Mouse (Mus musculus) neural tube, embryonic 14.5 days (tissue): ENCODE measurements around the gene Cutal. TPM values are rescaled to one million over a fixed set of nuclear protein-coding genes. Genes with fewer than 3 reads are reported as not detected.
A peak's percentile ranks its signal among the peaks of the same experiment; 100 is the strongest.

Experiments used
- ATAC-seq: fragments of 200-750 bp; cut with Nextera tagmentation; 2 replicates; pipeline ENCODE4 v1.8.0; 2017; ENCODE audit warnings: low read depth, mild to moderate bottlenecking, moderate TSS enrichment, moderate library complexity
- H3K27ac ChIP-seq: fragments of 300-500 bp; sonication (generic); 2 replicates; pipeline ENCODE4 v1.5.1; 2014; ENCODE audit warnings: low read depth, mild to moderate bottlenecking, control low read depth, low read length, moderate library complexity, mixed read lengths
- H3K27me3 ChIP-seq: fragments of 300-500 bp; sonication (generic); 2 replicates; pipeline ENCODE4 v1.6.1; 2014; ENCODE audit warnings: low read length; ENCODE audit not compliant: control insufficient read depth, insufficient read depth
- H3K36me3 ChIP-seq: fragments of 300-500 bp; sonication (generic); 2 replicates; pipeline ENCODE4 v1.6.1; 2014; ENCODE audit warnings: low read length, mixed read lengths; ENCODE audit not compliant: control insufficient read depth, insufficient read depth
- H3K4me1 ChIP-seq: fragments of 300-500 bp; sonication (generic); 2 replicates; pipeline ENCODE4 v1.6.1; 2014; ENCODE audit warnings: low read length; ENCODE audit not compliant: control insufficient read depth, insufficient read depth
- H3K4me2 ChIP-seq: fragments of 300-500 bp; sonication (generic); 2 replicates; pipeline ENCODE4 v1.6.1; 2014; ENCODE audit warnings: mild to moderate bottlenecking, low read depth, low read length, control low read depth
- H3K4me3 ChIP-seq: fragments of 300-500 bp; sonication (generic); 2 replicates; pipeline ENCODE4 v1.5.1; 2014; ENCODE audit warnings: low read depth, low read length, control low read depth, mixed read lengths
- H3K9ac ChIP-seq: fragments of 300-500 bp; sonication (generic); replicated peaks from 2 replicates; pipeline ENCODE4 v1.6.1; 2014; ENCODE audit warnings: low read depth, mild to moderate bottlenecking, control low read depth, low read length, mixed read lengths
- H3K9me3 ChIP-seq: fragments of 300-500 bp; sonication (generic); 2 replicates; pipeline ENCODE4 v1.6.1; 2016; ENCODE audit warnings: low read length; ENCODE audit not compliant: control insufficient read depth
- whole genome bisulfite sequencing: fragments of 180-500 bp; shearing (Covaris S2); extraction: QIAGEN DNeasy Blood & Tissue Kit; methylation state at CpG from one replicate; pipeline ENCODE4 v1.1.7; 2014; 5-methylcytosine and 5-hydroxymethylcytosine counted together
- polyA plus RNA-seq: library from polyadenylated mRNA; unstranded; fragments of >200 nt; fragmentation: Nextera tagmentation; extraction: Ambion mirVana; gene quantifications from 2 replicates; pipeline ENCODE4 v1.2.1, GENCODE M21; 2014

Cutal gene
- polyA plus RNA-seq, 1 experiment from 2014 or later, result not detected

DNA sequence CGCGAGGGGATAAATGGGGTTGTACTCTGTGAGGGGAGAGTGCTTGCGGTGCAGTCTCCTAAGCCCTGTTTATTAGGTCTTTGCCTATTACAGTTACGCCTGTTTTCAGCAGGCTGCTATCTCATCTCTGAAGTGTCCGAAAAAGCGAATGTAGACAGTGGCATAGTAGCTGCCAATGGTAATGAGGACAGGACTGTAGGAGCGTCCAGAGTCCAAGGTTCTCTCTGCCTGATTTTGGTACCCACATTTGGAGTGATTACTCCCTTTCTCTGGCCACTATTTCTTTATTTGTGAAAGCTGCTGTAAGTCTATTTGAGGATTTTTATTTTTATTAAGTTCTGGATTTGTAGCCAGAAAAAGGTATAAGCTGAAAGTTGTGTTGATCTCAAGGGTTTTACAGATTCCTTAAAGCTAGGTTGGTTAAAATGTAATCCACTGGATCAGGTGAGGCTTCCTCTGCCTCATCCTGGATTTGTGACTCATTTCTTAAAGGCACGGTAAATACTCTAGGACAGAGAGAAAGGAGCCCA is 685 bp downstream of the Cutal start, which contains the start of gene Psmd5:
TSS of gene Psmd5 (minus strand) at position 153 of the 530 bp plus-strand sequence.
- Histone ChIP-seq H3K4me3 (no peak within 1 kb of the TSS), H3K36me3 (no peaks in the 10 kb centered on the region), H3K4me1 (peaks cover 7% of the 10 kb centered on the region), H3K27me3 (peaks cover 9% of the 10 kb centered on the region), H3K9me3 (no peaks in the 10 kb centered on the region), H3K9ac (0 out of 2 replicates have a peak within 1 kb of the TSS, but pooled peaks have one; percentile 12), H3K27ac (no peak within 1 kb of the TSS), H3K4me2 (no peak within 1 kb of the TSS; the same call in 1 of the 2 replicates)
- no peak for ATAC-seq
- WGBS, result 14% methylated on average over 8 of the region's 8 CpGs

GRCm38 (mm10) chr2:34880054-34880453 is 5.9 kb downstream of the Cutal start:
- H3K9ac ChIP-seq, result no peak overlapping the region
- no peak overlapping the region for H3K4me3 ChIP-seq
- no peaks in the 10 kb centered on the region for H3K27me3 ChIP-seq
- no peak overlapping the region for H3K27ac ChIP-seq
- H3K4me2 ChIP-seq, result no peak overlapping the region
- H3K9me3 ChIP-seq, result no peaks in the 10 kb centered on the region
- 90% methylated on average over 10 of the region's 10 CpGs for WGBS
- no peaks in the 10 kb centered on the region for H3K36me3 ChIP-seq
- ATAC-seq, result no peak
- H3K4me1 ChIP-seq, result no peaks in the 10 kb centered on the region

DNA sequence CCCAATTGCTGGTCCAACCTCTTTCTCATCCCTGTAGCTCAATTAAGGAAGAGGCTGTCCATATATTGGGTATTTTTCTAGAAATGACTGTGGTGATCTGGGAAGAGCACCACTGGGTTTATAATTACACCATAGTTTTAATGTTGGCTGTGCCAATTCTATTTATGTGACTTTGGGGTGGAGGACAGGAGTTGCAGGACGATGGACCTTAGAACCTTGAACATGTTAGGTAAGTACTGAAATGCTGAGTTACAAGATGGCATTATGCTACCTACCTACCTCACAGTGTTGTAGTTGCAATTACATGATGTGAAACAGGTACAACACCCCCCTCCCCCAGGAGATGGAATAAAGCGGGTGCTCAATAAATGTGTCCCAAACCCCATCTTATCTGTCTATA is 8.6 kb downstream of the Cutal start:
- Histone ChIP-seq H3K9ac (no peak overlapping the region), H3K4me3 (no peak overlapping the region), H3K36me3 (no peaks in the 10 kb centered on the region), H3K4me2 (no peak overlapping the region), H3K27me3 (no peaks in the 10 kb centered on the region), H3K9me3 (no peaks in the 10 kb centered on the region), H3K4me1 (no peaks in the 10 kb centered on the region), H3K27ac (no peak overlapping the region)
- ATAC-seq, result no peak
- WGBS, result 91% methylated on average over 2 of the region's 2 CpGs

- H3K4me3 ChIP-seq, result no peak overlapping the region
- no peak for ATAC-seq
- 74% methylated on average over 5 of the region's 5 CpGs for WGBS
- H3K4me1 ChIP-seq, result no peaks in the 10 kb centered on the region
- H3K4me2 ChIP-seq, result no peak overlapping the region
- H3K27me3 ChIP-seq, result no peaks in the 10 kb centered on the region
- no peak overlapping the region for H3K9ac ChIP-seq
- H3K36me3 ChIP-seq, result no peaks in the 10 kb centered on the region
- H3K27ac ChIP-seq, result no peak overlapping the region
- no peaks in the 10 kb centered on the region for H3K9me3 ChIP-seq
Measured at GRCm38 (mm10) chr2:34883190-34883589, 9.0 kb downstream of the Cutal start.

GRCm38 (mm10) chr2:34884186-34884585 is 10.0 kb downstream of the Cutal start:
- Histone ChIP-seq H3K27ac (no peak overlapping the region), H3K4me3 (no peak overlapping the region), H3K9me3 (no peaks in the 10 kb centered on the region), H3K36me3 (no peaks in the 10 kb centered on the region), H3K4me1 (no peaks in the 10 kb centered on the region), H3K4me2 (no peak overlapping the region), H3K9ac (no peak overlapping the region), H3K27me3 (no peaks in the 10 kb centered on the region)
- 76% methylated on average over 2 of the region's 2 CpGs for WGBS
- ATAC-seq, result no peak

DNA sequence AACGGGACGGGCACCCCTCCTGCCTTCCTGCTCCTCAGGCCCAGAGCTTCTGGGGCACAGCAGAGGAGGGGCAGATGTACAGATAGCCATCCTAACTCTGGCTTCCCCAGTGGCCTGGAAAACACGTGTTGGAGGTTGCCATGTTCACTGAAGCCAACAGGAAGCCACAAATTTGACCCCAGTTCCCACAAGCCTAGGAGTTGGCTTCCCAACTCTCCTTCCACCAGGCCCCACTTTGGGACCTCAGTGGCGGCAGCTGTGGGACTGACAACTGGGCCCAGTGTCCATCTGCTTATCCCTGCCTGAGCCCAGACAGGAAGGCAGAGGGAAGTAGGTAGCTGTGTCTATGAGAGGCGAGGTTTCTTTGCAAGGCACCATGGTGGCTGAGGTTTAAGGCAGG is 19.8 kb downstream of the Cutal start:
- no peaks in the 10 kb centered on the region for H3K4me1 ChIP-seq
- WGBS, result 74% methylated on average over 5 of the region's 5 CpGs
- H3K4me3 ChIP-seq, result no peak overlapping the region
- H3K4me2 ChIP-seq, result no peak overlapping the region
- no peak overlapping the region for H3K9ac ChIP-seq
- H3K27ac ChIP-seq, result no peak overlapping the region
- no peaks in the 10 kb centered on the region for H3K27me3 ChIP-seq
- no peak for ATAC-seq
- no peaks in the 10 kb centered on the region for H3K36me3 ChIP-seq
- H3K9me3 ChIP-seq, result no peaks in the 10 kb centered on the region

GRCm38 (mm10) chr2:34895503-34896113 is 21.4 kb downstream of the Cutal start:
- no peaks in the 10 kb centered on the region for H3K9me3 ChIP-seq
- no peak for ATAC-seq
- no peaks in the 10 kb centered on the region for H3K4me1 ChIP-seq
- H3K27me3 ChIP-seq, result no peaks in the 10 kb centered on the region
- H3K9ac ChIP-seq, result no peak overlapping the region
- no peaks in the 10 kb centered on the region for H3K36me3 ChIP-seq
- no peak overlapping the region for H3K4me3 ChIP-seq
- WGBS, result 84% methylated on average over 19 of the region's 19 CpGs
- H3K4me2 ChIP-seq, result no peak overlapping the region
- H3K27ac ChIP-seq, result no peak overlapping the region

DNA sequence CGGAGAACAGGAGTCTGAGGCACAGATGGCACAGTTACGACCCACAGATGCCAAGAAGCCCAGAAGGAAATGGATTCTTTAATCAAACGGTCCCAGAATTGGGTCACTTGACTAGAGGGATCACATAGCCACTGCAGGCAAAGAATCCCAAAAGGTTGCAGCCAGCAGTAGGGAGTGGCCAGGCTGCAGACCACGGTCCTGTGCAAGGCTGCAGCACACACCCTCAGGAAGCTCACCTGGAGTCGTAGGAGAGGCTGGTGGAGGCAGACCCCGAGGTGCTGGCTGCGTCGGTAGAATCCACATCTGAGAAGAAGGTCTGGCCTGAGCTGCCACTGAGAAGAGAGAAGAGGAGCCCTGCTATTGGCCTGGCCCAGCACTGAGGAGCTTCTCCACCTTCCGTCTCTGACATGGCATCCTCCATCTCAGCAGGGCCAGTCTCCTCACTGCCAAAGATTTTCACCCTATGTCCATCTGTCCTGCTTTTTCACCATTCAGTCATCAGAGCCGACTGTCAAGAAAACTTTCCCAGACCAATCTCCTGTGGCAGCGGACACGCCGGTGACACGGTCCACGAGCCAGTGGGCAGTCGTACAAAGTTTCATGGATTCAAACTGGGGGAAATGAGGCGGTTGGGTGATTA is 22.7 kb downstream of the Cutal start:
- no peak for ATAC-seq
- no peak overlapping the region for H3K4me2 ChIP-seq
- no peak overlapping the region for H3K9ac ChIP-seq
- no peak overlapping the region for H3K27ac ChIP-seq
- no peaks in the 10 kb centered on the region for H3K36me3 ChIP-seq
- no peaks in the 10 kb centered on the region for H3K27me3 ChIP-seq
- no peak overlapping the region for H3K4me3 ChIP-seq
- no peaks in the 10 kb centered on the region for H3K4me1 ChIP-seq
- 84% methylated on average over 17 of the region's 17 CpGs for WGBS
- no peaks in the 10 kb centered on the region for H3K9me3 ChIP-seq

GRCm38 (mm10) chr2:34897820-34898219 is 23.6 kb downstream of the Cutal start:
- Histone ChIP-seq H3K4me1 (no peaks in the 10 kb centered on the region), H3K4me3 (no peak overlapping the region), H3K36me3 (no peaks in the 10 kb centered on the region), H3K27ac (no peak overlapping the region), H3K27me3 (no peaks in the 10 kb centered on the region), H3K9ac (no peak overlapping the region), H3K4me2 (no peak overlapping the region), H3K9me3 (no peaks in the 10 kb centered on the region)
- no peak for ATAC-seq
- 27% methylated on average over 10 of the region's 10 CpGs for WGBS
